Mouse (Mus musculus): ENCODE data around the gene Hemk1. TPM values are rescaled to one million over a fixed set of nuclear protein-coding genes. Genes with fewer than 3 reads are reported as not detected.

Hemk1 gene
- polyA plus RNA-seq, 1 experiment from 2014 or later: 10.9 TPM

DNA sequence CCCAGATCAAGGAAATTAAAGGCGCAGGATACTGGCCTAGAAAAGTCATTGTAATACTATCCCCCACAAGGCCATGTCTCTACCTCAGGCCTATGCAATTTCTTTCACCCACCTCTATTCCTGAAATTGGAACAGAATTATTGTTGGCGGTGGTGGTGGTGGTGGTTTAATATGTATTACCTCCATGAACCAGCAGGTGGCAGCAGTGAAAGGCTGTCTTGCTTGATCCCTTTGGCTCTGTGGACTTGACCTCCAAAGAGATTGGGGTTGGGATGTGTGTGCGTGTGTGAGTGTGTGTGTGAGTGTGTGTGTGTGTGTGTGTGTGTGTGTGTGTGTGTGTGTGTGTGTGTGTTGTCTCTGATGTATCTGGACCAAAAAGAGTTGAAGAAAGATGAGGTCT lies 28.5 kb upstream of the Hemk1 start:
- H3K9me3 ChIP-seq (replicated peaks): no peaks in the 10 kb centered on the region
- no peaks in the 10 kb centered on the region for H3K36me3 ChIP-seq
- peaks cover 10% of the 10 kb centered on the region for H3K4me1 ChIP-seq
- 0 out of 2 replicates have a peak, but pooled peaks have one; percentile 22 for ATAC-seq (replicated peaks; ENCODE audit: low FRiP score)
- H3K4me2 ChIP-seq: no peak overlapping the region
- H3K9ac ChIP-seq: no peak overlapping the region
- H3K27me3 ChIP-seq: peaks cover 22% of the 10 kb centered on the region; the same call in 1 of the 2 replicates
- WGBS: 5% methylated on average over 3 of the region's 3 CpGs
- no peak overlapping the region for H3K27ac ChIP-seq
- no peak overlapping the region for H3K4me3 ChIP-seq (replicated peaks)

DNA sequence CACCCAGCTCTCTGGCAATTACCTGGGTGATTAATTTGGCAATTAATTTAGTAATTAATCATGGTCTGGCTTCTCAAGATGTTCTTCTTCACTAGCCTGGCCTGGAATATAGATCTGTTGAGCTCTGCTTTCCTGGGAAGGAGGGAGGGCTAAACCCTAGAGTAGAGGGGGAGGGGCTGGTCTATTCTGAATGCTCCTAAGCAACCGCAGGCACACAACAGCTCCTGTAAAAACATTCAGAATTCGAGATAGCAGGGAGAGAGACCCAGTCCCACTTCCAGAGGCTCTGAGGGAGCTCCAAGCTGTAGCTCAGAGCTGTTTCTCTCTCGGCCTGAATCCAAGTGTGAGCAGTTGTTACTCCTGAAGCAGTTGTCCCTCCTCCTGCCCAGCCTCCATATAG lies 22.8 kb upstream of the Hemk1 start:
- peak; percentile 59 for ATAC-seq (replicated peaks; ENCODE audit: low FRiP score)
- WGBS: 10% methylated on average over 3 of the region's 3 CpGs
- H3K9ac ChIP-seq: no peak overlapping the region
- H3K9me3 ChIP-seq (replicated peaks): no peaks in the 10 kb centered on the region
- no peak overlapping the region for H3K4me3 ChIP-seq (replicated peaks)
- H3K36me3 ChIP-seq: no peaks in the 10 kb centered on the region
- H3K27me3 ChIP-seq: peaks cover 26% of the 10 kb centered on the region
- no peak overlapping the region for H3K27ac ChIP-seq
- H3K4me2 ChIP-seq: no peak overlapping the region
- peaks cover 10% of the 10 kb centered on the region for H3K4me1 ChIP-seq

DNA sequence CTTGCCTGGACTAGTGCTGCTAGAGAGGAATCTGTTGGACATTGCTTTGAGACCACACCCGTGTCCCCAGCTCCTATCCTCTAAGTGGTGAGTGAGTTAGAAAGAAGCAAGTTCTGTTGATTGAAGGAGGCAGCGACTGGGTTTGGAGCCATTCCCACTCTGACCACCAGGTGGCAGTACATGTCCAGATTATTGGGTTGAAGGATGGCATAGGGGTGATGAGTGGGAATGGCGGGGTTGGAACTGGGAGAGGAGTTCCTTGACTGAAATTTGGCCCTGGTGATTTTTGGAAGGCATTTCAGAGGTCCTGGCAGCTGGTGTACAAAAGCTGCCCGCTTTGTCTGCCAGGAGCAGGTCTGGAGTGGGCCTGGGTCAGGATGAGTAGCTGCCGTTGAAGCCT lies 19.5 kb upstream of the Hemk1 start:
- ATAC-seq (replicated peaks; ENCODE audit: low FRiP score): no peak
- H3K4me1 ChIP-seq: peaks cover 10% of the 10 kb centered on the region
- no peak overlapping the region for H3K4me2 ChIP-seq
- H3K27ac ChIP-seq: no peak overlapping the region
- no peaks in the 10 kb centered on the region for H3K36me3 ChIP-seq
- H3K9ac ChIP-seq: no peak overlapping the region
- peaks cover 17% of the 10 kb centered on the region for H3K27me3 ChIP-seq
- WGBS: 25% methylated on average over 5 of the region's 5 CpGs
- no peaks in the 10 kb centered on the region for H3K9me3 ChIP-seq (replicated peaks)
- H3K4me3 ChIP-seq (replicated peaks): no peak overlapping the region

DNA sequence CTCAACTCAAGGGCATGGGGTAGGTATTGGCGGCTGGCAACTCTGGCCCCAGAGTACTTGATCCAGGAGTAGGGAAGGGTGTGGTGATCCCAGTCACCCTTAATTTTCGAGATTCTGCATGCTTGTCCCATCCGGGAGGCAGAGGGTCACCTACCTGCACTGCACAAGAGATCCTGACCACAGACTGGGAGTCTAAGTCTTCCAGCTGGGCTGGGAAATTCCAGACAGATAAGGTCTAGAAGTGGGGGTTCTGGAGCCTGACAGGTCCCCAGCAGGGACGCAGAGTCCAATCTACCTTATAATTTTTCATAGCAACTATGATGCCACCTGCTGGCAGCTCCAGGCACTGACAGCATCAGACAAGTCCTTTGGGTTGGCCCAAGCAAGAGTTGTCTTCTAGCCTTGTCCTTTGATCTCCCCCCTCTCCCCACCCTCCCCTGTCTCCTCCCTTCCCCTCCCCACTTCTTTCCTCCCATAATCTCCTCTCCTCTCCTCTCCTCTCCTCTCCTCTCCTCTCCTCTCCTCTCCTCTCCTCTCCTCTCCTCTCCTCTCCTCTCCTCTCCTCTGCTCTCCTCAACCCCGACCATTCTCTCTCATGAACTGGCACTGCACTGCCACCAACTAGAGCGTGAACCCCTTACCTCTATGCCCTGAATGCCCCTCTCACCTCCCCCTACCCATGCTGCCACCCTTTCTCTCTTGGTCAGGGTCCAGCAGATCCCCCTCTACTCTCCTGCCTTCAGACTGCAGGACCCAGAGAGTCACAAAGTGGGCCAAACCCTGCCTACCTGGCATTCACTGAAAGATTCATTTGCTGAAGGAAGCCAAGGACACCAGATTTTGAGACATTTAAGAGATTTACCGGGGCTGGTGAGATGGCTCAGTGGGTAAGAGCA lies 18.0 kb upstream of the Hemk1 start:
- no peak overlapping the region for H3K9ac ChIP-seq
- H3K4me2 ChIP-seq: no peak overlapping the region
- no peak overlapping the region for H3K27ac ChIP-seq
- WGBS: 48% methylated on average over 7 of the region's 7 CpGs
- H3K27me3 ChIP-seq: peaks cover 14% of the 10 kb centered on the region
- H3K9me3 ChIP-seq (replicated peaks): no peaks in the 10 kb centered on the region
- no peak overlapping the region for H3K4me3 ChIP-seq (replicated peaks)
- peaks cover 6% of the 10 kb centered on the region for H3K4me1 ChIP-seq
- no peaks in the 10 kb centered on the region for H3K36me3 ChIP-seq
- no peak for ATAC-seq (replicated peaks; ENCODE audit: low FRiP score)

DNA sequence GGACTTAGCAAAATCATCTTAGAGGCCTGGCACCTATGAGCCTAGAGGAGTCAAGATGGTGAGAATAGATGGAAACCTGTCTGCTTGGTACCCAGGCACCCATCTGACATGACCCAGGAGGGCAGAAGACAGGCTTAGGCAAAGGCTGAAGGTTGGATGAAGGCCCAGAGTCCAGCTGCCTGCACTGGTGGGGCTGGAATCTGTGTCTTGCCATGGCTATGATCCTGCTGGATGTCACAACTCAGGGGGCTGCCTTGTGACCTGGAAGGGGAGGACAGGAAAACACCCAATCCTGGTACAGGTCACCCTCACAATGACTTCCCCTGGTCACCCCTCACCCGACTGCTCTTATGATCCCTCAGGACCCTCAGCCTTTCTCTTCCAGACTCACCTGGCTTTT lies 16.7 kb upstream of the Hemk1 start:
- WGBS: 74% methylated on average over 1 of the region's 1 CpGs
- no peak overlapping the region for H3K9ac ChIP-seq
- H3K27me3 ChIP-seq: peaks cover 14% of the 10 kb centered on the region
- no peaks in the 10 kb centered on the region for H3K36me3 ChIP-seq
- H3K4me1 ChIP-seq: no peaks in the 10 kb centered on the region
- H3K9me3 ChIP-seq (replicated peaks): no peaks in the 10 kb centered on the region
- H3K4me3 ChIP-seq (replicated peaks): no peak overlapping the region
- no peak overlapping the region for H3K4me2 ChIP-seq
- ATAC-seq (replicated peaks; ENCODE audit: low FRiP score): no peak
- H3K27ac ChIP-seq: no peak overlapping the region

DNA sequence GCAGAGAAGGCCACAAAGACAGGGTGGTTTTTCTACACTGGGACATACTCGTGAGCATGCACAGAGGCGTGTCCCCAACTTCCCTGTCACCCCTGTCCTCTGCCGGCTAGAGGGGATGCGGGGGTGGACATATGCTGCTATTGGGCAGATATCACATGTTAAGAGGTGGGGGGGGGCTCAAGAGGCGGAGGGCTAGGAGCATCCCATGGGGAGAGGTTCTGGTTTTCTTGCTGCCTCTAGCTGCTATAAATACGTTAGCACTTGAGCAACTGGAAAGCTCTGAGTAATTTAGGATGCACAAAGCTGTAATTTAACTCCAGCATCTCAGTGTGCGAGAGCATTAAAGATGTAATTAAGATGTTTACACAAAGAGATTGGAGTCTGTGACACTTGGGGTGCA lies 11.2 kb upstream of the Hemk1 start:
- ATAC-seq (replicated peaks; ENCODE audit: low FRiP score): no peak
- no peak overlapping the region for H3K27ac ChIP-seq

DNA sequence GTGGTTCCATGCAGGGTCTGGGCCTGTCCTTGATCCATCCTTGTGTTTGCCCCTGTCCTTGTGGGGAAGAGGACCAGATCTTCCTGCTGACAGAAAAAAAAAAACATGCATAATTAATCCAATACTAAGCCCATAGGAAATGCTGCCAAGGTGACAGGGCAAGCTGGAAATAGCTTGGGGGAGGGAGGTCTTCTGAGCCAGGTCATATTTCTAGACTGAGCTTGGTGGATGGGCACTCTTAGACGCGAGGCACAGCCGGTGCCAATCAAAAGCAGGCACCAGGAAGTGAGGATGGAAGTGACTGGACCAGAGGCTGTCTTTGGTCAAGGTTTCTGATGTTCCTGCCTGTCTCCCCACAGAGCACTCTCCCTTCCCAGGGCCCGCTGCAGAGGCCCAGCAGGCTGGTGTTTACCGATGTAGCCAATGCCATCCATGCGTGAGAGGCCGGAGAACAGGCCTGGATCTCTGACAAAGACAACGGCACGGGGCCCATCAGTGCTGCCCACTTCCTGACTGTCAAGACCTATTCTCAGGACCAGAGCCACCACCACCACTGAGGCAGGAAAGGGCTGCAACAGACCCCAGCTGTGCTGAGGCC lies 9.5 kb upstream of the Hemk1 start:
- no peak overlapping the region for H3K9ac ChIP-seq
- H3K4me1 ChIP-seq: peaks cover 3% of the 10 kb centered on the region
- no peak overlapping the region for H3K4me3 ChIP-seq (replicated peaks)
- WGBS: 71% methylated on average over 9 of the region's 9 CpGs
- no peak for ATAC-seq (replicated peaks; ENCODE audit: low FRiP score)
- H3K4me2 ChIP-seq: no peak overlapping the region
- H3K36me3 ChIP-seq: no peaks in the 10 kb centered on the region
- H3K27me3 ChIP-seq: 0 out of 2 replicates have a peak, but pooled peaks cover 5% of the 10 kb centered on the region
- no peaks in the 10 kb centered on the region for H3K9me3 ChIP-seq (replicated peaks)
- no peak overlapping the region for H3K27ac ChIP-seq

More for the DNA sequence above, 11.2 kb upstream of the Hemk1 start:
- no peak overlapping the region for H3K4me2 ChIP-seq
- WGBS: 34% methylated on average over 7 of the region's 7 CpGs
- H3K9me3 ChIP-seq (replicated peaks): no peaks in the 10 kb centered on the region
- no peak overlapping the region for H3K9ac ChIP-seq
- H3K27me3 ChIP-seq: no peaks in the 10 kb centered on the region
- H3K4me1 ChIP-seq: no peaks in the 10 kb centered on the region; the same call in none of the 2 replicates
- no peaks in the 10 kb centered on the region for H3K36me3 ChIP-seq
- no peak overlapping the region for H3K4me3 ChIP-seq (replicated peaks)

DNA sequence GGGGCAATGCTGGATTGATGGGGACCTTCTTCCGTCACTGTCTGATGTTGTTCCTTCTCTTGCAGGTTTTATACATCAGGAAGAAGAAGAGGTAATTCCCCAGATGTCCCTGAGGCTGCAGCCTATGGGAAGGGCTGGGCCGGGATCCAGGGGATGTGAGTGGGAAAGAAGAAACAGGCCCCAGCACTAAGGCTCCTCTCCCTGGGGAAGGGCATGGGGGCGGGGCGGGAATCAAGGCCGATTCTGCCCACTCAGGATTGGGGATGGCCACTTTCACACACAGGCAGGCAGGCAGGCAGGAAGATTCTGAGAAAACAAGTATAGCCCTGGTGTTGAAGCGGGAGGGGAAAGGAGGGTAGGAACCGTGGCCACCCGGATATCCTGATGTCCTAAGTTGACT lies 7.9 kb upstream of the Hemk1 start:
- Histone ChIP-seq H3K36me3 (no peaks in the 10 kb centered on the region), H3K27ac (no peak overlapping the region), H3K9ac (no peak overlapping the region), H3K4me3 (replicated peaks) (no peak overlapping the region), H3K4me2 (no peak overlapping the region), H3K27me3 (peaks cover 14% of the 10 kb centered on the region), H3K9me3 (replicated peaks) (no peaks in the 10 kb centered on the region), H3K4me1 (peaks cover 3% of the 10 kb centered on the region)
- 87% methylated on average over 8 of the region's 8 CpGs for WGBS
- no peak for ATAC-seq (replicated peaks; ENCODE audit: low FRiP score)

DNA sequence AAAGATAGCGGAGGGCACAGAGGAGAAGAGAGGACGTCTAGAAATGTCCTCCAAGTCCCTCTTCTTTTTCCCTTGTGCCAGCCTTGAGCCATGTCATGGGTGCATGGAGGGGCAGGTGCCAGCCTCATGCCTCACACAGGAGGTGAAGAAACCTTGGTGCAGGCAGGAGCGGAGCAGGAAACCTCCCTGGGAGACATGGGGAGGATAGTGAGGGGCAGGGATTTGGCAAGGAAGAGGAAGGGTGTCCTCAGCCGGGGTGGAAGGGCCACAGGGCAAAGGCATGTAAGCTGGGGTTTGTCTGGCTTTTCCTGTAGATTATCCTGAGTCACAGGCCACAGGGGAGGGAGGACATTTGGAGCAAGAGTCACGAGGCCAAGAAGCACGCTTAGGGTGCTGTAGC lies 5.9 kb upstream of the Hemk1 start:
- H3K27ac ChIP-seq: no peak overlapping the region
- 72% methylated on average over 6 of the region's 6 CpGs for WGBS
- peaks cover 17% of the 10 kb centered on the region for H3K27me3 ChIP-seq
- no peaks in the 10 kb centered on the region for H3K9me3 ChIP-seq (replicated peaks)
- H3K36me3 ChIP-seq: no peaks in the 10 kb centered on the region
- peaks cover 13% of the 10 kb centered on the region for H3K4me1 ChIP-seq
- H3K9ac ChIP-seq: no peak overlapping the region
- ATAC-seq (replicated peaks; ENCODE audit: low FRiP score): no peak
- H3K4me3 ChIP-seq (replicated peaks): no peak overlapping the region
- H3K4me2 ChIP-seq: no peak overlapping the region

DNA sequence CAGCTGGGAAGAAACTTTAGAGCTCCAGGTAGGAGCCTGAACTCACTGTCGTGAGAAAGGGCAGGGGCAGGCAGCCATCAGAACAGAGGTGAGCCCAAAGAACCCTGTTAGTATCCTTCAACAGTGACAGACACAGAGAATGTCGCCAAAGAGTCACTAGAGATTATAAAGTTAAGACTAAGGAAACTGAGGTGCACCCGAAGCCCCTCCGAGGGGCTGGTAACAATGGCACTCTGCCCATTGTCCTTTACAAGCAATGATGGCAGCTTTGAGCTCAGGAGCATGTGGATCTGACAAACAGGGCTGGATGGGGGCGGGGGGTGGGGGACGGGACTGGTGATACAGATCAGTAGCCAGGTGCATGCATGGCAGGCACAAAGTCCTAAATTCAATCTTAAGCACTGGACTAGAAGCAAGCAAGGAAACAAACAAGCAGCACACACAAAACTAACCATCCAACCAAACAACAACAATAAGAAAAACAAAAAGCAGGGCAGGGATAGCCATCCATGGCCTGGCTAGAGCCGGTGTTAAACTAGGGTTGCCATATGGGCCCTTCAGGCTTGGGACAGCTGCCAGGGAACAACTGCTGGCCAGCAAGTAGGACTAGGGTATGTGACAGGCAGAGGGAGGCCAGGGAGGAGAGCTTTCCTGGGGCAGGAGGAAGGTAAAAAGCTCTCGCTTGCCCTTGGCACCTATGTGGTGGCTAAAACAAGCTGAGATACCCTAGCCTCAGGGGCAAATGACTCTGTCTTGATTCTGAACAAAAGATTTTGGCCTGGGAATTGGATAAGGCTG lies 5.2 kb upstream of the Hemk1 start:
- no peaks in the 10 kb centered on the region for H3K36me3 ChIP-seq
- H3K27me3 ChIP-seq: peaks cover 17% of the 10 kb centered on the region
- H3K4me3 ChIP-seq (replicated peaks): no peak overlapping the region
- H3K9me3 ChIP-seq (replicated peaks): no peaks in the 10 kb centered on the region
- H3K4me1 ChIP-seq: peaks cover 19% of the 10 kb centered on the region
- no peak overlapping the region for H3K27ac ChIP-seq
- no peak for ATAC-seq (replicated peaks; ENCODE audit: low FRiP score)
- 60% methylated on average over 8 of the region's 8 CpGs for WGBS
- no peak overlapping the region for H3K9ac ChIP-seq
- H3K4me2 ChIP-seq: no peak overlapping the region

DNA sequence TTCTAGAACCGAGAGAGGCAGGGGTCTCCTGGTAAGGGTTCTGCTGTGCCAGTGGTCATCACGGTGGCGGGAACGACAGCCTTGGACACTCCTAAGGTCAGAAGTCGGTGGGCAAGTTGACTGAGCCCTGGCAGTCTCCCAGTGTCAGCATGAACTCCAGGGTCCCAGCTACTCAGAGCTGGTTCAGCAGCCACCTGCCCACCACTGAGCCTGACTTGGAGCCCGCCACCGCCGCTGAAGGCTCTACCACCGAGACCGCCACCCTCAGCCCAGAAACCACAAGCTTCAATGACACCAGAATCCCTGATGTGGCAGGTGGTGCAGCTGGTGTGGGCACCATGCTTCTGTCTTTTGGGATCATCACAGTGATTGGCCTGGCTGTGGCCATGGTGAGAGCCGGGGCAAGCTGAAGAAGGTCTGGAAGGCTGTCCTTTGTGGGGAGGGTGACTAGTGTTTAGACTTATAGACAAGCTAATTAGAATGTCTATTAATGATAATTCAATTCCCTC lies 4.1 kb upstream of the Hemk1 start:
- Histone ChIP-seq H3K4me2 (no peak overlapping the region), H3K9ac (no peak overlapping the region), H3K27me3 (peaks cover 17% of the 10 kb centered on the region), H3K4me3 (replicated peaks) (no peak overlapping the region), H3K4me1 (peaks cover 26% of the 10 kb centered on the region), H3K9me3 (replicated peaks) (no peaks in the 10 kb centered on the region), H3K36me3 (no peaks in the 10 kb centered on the region), H3K27ac (no peak overlapping the region)
- WGBS: 86% methylated on average over 11 of the region's 11 CpGs
- no peak for ATAC-seq (replicated peaks; ENCODE audit: low FRiP score)

Measured in kidney, embryonic 15.5 days (tissue).